Mouse (Mus musculus): ENCODE results near the gene Nmt1. TPM values are rescaled to one million over a fixed set of nuclear protein-coding genes. Genes with fewer than 3 reads are reported as not detected.

Gene Nmt1
- polyA plus RNA-seq, 1 experiment from 2014 or later, result 44.8 TPM

DNA sequence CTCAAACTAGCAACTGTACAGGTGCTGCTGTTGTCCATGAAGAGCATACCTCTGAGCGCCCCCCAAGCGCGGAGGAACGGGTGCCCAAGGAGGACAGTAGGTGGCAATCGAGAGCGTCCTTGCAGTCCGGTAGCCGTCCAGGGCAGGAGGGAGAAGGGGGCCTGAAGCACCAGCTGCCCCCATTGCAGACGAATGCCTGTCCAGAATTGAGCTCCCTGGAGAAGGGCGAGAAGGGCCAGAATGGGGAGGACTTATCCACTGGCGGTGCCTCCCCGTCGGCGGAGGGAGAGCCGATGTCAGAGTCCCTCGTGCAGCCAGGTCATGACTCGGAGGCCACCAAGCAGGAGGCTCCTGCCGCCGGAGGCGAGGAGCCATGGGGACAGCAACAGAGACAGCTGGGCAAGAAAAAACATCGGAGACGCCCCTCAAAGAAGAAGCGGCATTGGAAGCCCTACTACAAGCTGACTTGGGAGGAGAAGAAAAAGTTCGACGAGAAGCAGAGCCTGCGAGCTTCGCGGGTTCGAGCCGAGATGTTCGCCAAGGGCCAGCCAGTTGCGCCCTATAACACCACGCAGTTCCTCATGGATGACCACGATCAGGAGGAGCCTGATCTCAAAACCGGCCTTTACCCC, 89.1 kb downstream of the Nmt1 start:
- under 1% methylated on average over 35 of the region's 35 CpGs for WGBS
- peak; percentile 17; the same call in 1 of the 2 replicates for ATAC-seq (ENCODE audit: low FRiP score, low read depth)

GRCm38 (mm10) chr11:103117591-103118009, 89.6 kb downstream of the Nmt1 start:
- Histone ChIP-seq H3K4me2 (replicated peaks) (peak overlapping the region; percentile 85), H3K36me3 (no peaks in the 10 kb centered on the region), H3K27me3 (peaks cover 14% of the 10 kb centered on the region), H3K4me3 (peak overlapping the region; percentile 61), H3K9me3 (no peaks in the 10 kb centered on the region), H3K9ac (replicated peaks) (peak overlapping the region; percentile 75), H3K27ac (replicated peaks) (no peak overlapping the region), H3K4me1 (peaks cover 22% of the 10 kb centered on the region)
- under 1% methylated on average over 38 of the region's 38 CpGs for WGBS
- no peak for ATAC-seq (ENCODE audit: low FRiP score, low read depth)

More for the DNA sequence above, 89.1 kb downstream of the Nmt1 start:
- H3K4me1 ChIP-seq, result peaks cover 28% of the 10 kb centered on the region
- no peaks in the 10 kb centered on the region for H3K36me3 ChIP-seq
- peak overlapping the region; percentile 85 for H3K4me2 ChIP-seq (replicated peaks)
- peaks cover 19% of the 10 kb centered on the region for H3K27me3 ChIP-seq
- peak overlapping the region; percentile 89 for H3K27ac ChIP-seq (replicated peaks)
- H3K9ac ChIP-seq (replicated peaks), result peak overlapping the region; percentile 75
- H3K4me3 ChIP-seq, result peak overlapping the region; percentile 61
- no peaks in the 10 kb centered on the region for H3K9me3 ChIP-seq

Small RNA genes within 50 kb of the gene (microRNA-seq; reads per million reads assigned to microRNA genes)
- not detected for gene Mir6931

Other genes with a start within 250 kb of the Nmt1 start
- 79.0 and 87.1 TPM in 2 replicates for gene Gjc1, start 208.5 kb upstream of the Nmt1 start, polyA plus RNA-seq (2016; fragmentation: Nextera tagmentation; extraction: Ambion mirVana)
- gene Higd1b, start 192.3 kb upstream of the Nmt1 start, polyA plus RNA-seq (2016; fragmentation: Nextera tagmentation; extraction: Ambion mirVana), result not detected in 2 replicates
- gene Eftud2, start 147.2 kb upstream of the Nmt1 start, polyA plus RNA-seq (2016; fragmentation: Nextera tagmentation; extraction: Ambion mirVana), result 238 and 242 TPM in 2 replicates
- gene Ccdc103, start 147.0 kb upstream of the Nmt1 start, polyA plus RNA-seq (2016; fragmentation: Nextera tagmentation; extraction: Ambion mirVana), result 1.8 and 2.3 TPM in 2 replicates
- not detected in 2 replicates for gene Fam187a, start 143.0 kb upstream of the Nmt1 start, polyA plus RNA-seq (2016; fragmentation: Nextera tagmentation; extraction: Ambion mirVana)
- gene Gfap, start 127.3 kb upstream of the Nmt1 start, polyA plus RNA-seq (2016; fragmentation: Nextera tagmentation; extraction: Ambion mirVana), result not detected in 2 replicates
- 9.1 and 9.7 TPM in 2 replicates for gene Kif18b, start 103.1 kb upstream of the Nmt1 start, polyA plus RNA-seq (2016; fragmentation: Nextera tagmentation; extraction: Ambion mirVana)
- 12.7 and 15.3 TPM in 2 replicates for gene C1ql1, start 81.5 kb upstream of the Nmt1 start, polyA plus RNA-seq (2016; fragmentation: Nextera tagmentation; extraction: Ambion mirVana)
- gene Dcakd, start 143 bp downstream of the Nmt1 start, polyA plus RNA-seq (2016; fragmentation: Nextera tagmentation; extraction: Ambion mirVana), result 163 and 174 TPM in 2 replicates
- gene Plcd3, start 73.5 kb downstream of the Nmt1 start, polyA plus RNA-seq (2016; fragmentation: Nextera tagmentation; extraction: Ambion mirVana), result 0.79 and 1.1 TPM in 2 replicates
- gene Acbd4, start 73.5 kb downstream of the Nmt1 start, polyA plus RNA-seq (2016; fragmentation: Nextera tagmentation; extraction: Ambion mirVana), result 7.5 and 8.4 TPM in 2 replicates
- 2.6 and 3.1 TPM in 2 replicates for gene Hexim1, start 88.0 kb downstream of the Nmt1 start, polyA plus RNA-seq (2016; fragmentation: Nextera tagmentation; extraction: Ambion mirVana)
- 9.7 and 10.5 TPM in 2 replicates for gene Hexim2, start 104.2 kb downstream of the Nmt1 start, polyA plus RNA-seq (2016; fragmentation: Nextera tagmentation; extraction: Ambion mirVana)
- 1.3 and 1.8 TPM in 2 replicates for gene Fmnl1, start 142.9 kb downstream of the Nmt1 start, polyA plus RNA-seq (2016; fragmentation: Nextera tagmentation; extraction: Ambion mirVana)
- gene 1700023F06Rik, start 180.4 kb downstream of the Nmt1 start, polyA plus RNA-seq (2016; fragmentation: Nextera tagmentation; extraction: Ambion mirVana), result not detected in 2 replicates
- gene Spata32, start 190.2 kb downstream of the Nmt1 start, polyA plus RNA-seq (2016; fragmentation: Nextera tagmentation; extraction: Ambion mirVana), result 0.21 TPM in 1 of 2 replicates, not detected in the other
- 6.0 and 7.8 TPM in 2 replicates for gene Map3k14, start 239.3 kb downstream of the Nmt1 start, polyA plus RNA-seq (2016; fragmentation: Nextera tagmentation; extraction: Ambion mirVana)

All from midbrain, embryonic 12.5 days (tissue).